Mouse (Mus musculus) neural tube, embryonic 10.5 days (tissue): Measurements from ENCODE around the gene Spire2.
"Not testable (repeated sequence)": the region's sequence is repeated elsewhere in the genome, so short reads cannot be mapped to it uniquely, and the experiment has no call there.

Experiments used
- DNase-seq: peaks from one replicate; pipeline ENCODE4 v3.0.0-alpha.2; 2017; ENCODE audit warnings: low spot score; ENCODE audit errors: extremely low spot score

Gene Spire2

DNA sequence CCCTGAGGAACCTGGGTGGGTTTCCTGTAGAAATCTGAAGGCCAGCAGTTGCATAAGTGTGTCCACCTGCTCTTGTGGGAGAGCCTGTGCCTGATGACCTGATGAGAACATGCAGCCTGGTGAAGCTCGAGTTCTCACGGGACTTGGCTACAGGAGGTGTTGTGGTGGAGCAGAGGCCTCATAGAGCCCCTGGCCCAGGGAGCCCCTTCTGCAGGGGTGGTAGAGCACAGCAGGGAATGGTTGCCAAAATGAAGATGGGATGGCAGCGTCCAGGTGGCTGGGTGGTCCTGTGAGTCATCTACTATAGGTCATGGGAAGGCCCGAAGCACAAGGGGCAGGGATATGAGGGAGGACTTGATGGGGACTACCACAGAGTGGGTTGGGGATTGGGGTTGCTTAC, 49.2 kb downstream of the Spire2 start:
- no peak for DNase-seq

DNA sequence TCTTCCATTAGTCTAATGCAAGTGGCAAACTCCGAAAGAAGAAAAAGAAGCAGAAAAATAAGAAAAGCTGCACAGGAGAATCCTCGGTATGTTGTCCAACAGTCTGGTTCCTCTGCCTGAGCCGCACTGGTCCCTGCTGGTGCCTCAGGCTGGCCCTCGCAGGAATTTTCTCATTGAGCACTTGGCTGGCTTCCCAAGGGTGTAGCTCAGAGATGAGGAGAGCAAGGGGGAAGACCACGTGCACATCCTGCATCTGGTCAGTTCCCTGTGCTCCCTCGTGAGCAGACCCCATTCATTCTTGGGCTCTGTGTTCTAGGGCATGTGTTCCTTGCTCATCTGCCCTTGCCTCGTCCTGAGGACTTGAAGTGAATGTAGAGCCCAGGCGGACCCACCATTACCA, 50.0 kb downstream of the Spire2 start:
- DNase-seq: no peak

DNA sequence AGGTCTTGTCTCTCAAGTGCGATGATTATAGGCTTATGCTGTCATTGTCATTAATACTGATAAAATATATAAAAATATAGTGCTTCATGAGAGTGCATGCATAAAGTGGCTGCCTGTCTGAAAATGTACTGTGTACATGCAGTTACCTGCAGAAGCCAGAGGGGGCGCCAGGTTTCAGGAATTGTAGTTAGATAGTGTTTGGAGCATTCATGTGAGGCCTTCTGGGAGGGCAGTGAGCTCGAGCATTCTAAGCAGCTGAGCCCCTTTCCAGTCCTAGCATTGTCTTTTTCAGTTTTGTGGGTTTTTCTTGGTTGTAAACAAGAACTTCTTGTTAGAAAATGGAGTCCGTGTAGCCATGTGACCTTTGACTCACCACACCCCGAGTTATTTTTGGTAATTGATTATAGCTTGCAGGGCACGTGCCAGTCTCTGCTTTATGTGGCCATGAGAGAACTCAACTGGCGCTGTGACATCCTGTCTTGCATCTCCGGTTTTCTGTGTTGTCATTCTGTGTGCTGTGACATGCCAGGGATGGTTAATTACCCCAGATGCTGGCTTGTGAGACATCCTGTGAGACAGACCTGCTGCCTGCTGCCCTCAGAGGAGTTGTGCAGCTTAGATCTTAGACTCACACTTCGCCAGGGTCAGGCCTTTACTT, 52.5 kb downstream of the Spire2 start:
- DNase-seq: peak; percentile 27

DNA sequence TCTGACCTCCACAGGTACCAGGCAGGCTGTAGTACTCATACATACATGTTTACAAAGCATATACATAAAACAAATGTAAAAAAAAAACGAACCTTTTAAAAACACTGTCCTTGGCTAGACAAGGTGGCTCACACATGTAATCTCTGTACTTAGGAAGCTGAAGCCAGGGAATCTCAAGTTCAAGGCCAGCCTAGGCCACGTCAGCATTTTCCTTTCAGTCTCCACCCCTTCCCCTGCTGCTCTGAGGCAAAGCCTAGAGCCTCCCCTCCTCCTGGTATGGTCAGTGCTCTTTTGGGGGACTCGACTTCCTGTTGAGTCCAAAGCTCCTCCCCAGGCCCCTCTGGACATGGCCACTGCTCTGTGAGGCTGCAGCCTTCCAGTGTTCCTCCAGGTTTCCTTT, 54.5 kb downstream of the Spire2 start:
- DNase-seq: no peak

DNA sequence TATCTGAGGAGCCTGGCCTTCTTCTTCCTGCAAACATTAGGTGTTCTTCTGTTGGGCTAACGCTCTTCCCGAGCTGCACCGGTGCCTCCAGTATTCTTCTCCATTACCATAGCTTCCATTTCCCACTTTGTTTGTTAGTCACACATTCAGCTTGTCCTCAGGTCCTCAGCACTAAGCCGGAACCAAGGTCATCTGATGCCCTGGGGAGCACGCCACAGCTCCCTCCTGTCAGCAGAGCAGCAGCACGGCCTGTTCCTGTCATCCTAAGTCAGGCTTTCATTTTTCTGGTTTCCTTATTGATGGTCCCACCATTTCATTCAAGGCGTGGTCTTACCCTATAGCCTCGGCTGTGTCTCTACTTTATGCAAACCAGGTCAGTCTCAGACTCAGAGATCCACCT, 55.3 kb downstream of the Spire2 start:
- no peak for DNase-seq

DNA sequence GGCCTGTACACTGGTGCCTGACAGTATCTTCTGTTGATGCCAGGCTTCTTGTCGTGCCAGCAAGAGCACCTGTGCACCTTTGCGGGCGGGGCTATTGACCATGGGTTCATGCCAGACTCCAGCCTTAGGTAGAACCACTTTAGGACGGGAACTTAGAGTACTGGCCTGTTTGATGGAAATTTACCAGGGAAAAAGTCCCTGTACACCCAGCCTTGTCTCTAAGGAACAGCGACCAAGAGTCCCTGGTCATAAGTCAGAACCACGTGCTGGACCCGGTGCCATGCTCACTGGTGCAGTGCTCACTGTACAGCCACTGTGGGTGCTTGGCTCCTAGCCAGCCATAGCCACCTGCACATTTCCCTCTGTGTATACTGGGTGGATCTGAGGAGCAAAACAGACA, 56.5 kb downstream of the Spire2 start:
- DNase-seq: no peak

DNA sequence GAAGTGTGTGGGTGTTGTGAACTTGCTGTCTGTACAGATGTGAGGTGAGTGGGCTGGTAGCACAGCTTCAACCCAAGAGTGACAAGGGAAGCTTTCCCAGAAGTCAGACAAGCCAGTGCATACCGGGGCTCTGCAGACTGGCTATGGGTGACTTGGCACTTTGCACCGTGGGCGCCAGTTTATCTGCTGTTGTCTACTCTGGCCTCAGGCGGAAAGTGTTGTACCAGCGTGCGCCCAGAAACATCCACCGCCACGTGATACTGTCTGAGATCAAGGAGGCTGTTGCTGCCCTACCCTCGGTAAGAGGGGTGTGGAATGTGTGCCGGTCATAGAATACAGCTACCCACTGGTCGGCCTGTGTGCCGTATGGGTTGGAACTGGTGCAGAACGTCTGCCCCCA, 65.8 kb downstream of the Spire2 start:
- no peak for DNase-seq

DNA sequence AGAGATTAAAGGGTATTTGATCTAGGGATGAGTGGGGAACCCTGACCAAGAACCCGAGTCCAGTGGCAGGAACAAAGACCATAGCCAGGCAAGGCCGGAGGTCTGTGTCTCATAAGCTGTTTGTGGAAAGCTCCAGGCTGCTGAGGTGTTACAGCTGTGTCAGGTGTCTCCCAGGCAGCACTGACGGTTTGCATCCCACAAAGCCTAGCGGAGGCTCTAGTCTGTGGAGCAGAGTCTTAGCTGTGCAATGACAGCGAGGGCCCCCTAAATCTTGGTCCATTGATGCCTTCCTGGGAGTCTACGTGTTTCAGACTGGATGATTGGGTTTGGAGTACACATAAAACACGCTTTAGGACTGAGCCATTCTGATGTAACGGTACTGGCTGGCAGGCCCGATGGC, 69.4 kb downstream of the Spire2 start:
- no peak for DNase-seq

DNA sequence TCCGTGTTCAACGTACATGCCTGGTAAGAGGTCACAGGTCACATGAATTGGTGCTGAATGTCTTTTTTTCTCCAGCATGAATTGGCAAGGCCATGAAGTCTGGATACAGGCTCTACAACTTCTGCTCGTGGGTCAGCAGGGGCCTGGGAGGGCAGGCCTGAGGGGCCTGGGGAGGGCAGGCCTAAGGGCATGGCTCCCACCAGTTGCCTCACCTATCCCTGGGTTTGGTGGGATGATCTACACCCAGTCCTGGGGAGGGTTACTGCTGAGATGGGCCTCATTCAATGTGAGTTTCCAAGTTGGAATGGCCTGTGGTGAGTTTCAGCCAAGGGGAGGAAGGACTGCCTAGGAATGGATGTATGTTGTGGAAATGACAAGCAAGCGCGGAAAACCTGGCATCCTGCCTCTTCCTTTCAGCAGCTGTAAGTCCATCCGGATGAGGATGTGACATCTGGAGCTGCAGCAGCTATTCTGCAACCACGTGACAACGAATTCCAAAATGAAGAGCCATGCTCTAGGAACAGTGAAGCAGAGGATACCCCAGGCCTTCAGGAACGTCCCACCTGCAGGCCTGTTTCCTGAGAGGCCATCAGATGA, 70.3 kb downstream of the Spire2 start:
- no peak for DNase-seq

DNA sequence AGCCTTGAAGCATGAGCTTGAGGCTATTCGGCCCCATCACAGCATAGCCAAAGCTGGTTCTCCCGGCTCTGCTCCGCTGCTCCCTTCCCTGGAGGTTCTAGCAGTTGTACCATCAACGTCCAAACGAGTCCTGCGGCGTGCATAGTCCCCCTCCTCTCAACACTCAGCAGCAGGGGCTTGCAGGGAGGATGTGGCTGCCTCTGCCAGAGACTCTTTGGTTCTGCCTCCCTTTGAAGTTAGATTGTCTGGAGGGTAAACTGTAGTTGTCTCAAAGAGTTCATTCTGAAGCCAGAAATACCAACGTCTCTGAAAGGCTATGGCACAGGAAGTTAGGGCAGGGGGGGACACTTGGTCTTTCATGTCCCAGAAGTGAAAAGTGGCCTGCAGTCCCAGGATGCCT, 72.0 kb downstream of the Spire2 start:
- no peak for DNase-seq

DNA sequence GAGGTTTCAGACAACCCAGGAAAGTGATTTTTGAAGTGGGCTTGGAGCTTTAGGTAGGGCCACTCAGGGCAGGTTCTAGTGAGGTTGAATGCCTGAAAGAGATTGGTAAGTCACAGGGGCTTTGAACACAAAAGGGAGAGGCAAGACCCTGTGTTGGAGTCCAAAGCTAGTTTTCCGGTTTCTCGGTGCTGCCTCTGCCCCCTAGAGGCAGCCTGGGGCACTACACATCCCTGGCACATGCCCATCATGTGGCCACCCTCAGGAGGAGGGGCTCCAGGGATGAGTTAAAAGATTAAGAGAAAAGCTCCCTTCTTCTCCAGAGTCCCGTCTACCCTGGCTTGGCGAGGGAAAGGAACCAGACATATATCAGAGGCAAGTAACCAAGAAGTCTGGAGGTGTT, 74.3 kb downstream of the Spire2 start, which contains the start of gene Mc1r:
Mc1r (plus strand) TSS at position 322 of the 400 bp plus-strand sequence.
- peak; percentile 73 for DNase-seq

DNA sequence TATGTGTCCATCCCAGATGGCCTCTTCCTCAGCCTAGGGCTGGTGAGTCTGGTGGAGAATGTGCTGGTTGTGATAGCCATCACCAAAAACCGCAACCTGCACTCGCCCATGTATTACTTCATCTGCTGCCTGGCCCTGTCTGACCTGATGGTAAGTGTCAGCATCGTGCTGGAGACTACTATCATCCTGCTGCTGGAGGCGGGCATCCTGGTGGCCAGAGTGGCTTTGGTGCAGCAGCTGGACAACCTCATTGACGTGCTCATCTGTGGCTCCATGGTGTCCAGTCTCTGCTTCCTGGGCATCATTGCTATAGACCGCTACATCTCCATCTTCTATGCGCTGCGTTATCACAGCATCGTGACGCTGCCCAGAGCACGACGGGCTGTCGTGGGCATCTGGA, 75.1 kb downstream of the Spire2 start:
- DNase-seq: no peak

DNA sequence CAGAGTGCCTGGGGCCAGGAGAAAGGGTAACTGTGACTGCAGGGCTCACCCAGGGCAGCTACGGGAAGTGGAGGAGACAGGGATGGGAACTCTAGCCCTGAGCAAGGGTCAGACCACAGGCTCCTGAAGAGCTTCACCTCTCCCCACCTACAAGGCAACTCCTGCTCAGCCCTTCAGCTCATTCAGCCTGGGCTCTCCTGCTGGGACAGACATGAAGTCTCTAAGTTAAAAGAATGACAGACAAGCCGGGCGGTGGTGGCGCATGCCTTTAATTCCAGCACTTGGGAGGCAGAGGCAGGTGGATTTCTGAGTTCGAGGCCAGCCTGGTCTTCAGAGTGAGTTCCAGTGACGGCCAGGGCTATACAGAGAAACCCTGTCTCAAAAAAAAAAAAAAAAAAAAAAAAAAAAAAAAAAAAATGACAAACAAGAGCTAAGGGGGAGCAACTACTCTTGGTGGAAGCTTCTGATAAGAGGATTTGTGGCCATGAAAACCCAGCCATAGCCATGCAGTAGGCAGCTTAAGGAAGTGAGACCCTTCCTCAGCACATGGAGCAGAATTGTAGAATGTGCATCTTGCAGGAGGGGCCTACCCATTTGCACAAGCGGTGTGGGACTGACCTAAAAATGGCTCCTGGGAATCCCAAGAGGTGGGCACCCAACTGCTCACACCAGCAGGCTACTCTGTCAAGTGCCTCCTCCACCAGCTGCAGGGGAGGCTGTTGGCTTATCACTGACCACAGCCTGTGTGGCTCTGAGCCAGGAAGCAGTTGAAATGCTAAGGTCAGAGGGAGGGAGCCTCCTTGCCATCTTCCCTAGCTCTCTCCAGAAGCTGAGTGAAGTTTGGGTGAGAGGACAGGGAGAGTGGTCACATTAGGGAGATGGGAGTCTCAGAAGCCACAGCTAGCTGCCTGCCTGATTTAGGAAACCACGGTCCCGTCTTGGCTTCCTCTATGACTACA, 76.4 kb downstream of the Spire2 start:
- DNase-seq: no peak

DNA sequence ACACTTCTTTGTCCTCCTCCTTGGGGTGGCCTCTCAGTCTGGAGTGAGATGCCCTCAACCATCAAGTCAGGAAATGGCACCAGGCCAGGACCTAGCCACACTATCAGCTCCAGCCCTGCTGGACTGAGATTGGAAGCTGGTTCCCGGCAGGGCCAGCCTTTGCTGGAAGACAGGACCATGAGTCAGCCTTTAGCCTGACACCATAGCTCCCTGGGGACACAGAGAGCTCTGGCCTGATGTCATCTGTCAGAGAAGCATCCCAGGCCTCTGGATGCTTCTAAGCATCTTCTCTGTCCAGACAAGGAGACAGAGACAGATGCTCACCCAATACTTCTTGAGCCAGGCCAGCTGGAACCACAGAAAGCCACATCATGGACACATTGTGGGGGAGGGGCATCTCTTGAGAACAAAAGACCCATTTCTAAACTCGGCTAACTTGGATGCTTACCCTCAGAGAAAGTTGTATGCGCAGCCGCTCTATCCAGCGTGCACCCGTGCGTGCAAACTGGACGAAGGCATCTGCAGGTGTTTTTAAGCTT, 77.6 kb downstream of the Spire2 start:
- DNase-seq: peak; percentile 39

DNA sequence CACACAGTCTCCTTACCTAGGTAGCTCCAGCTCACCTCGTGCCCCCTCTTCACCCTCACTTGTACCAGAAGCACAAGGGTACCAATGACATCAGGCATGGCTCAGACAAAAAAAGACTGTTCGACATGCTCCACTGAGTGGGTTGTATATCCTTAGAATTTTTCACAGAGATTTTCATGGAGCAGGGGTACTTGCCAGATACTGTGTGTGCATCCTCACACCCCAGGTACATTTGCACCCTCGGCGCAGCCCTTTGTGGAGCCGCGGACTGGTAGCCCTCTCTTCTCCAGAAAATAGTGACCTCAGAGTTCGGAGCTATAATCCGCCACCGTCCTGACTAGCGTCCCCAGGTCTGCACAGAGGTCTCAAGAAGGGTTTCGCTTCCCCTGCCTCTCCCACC, 78.3 kb downstream of the Spire2 start:
- DNase-seq: no peak

DNA sequence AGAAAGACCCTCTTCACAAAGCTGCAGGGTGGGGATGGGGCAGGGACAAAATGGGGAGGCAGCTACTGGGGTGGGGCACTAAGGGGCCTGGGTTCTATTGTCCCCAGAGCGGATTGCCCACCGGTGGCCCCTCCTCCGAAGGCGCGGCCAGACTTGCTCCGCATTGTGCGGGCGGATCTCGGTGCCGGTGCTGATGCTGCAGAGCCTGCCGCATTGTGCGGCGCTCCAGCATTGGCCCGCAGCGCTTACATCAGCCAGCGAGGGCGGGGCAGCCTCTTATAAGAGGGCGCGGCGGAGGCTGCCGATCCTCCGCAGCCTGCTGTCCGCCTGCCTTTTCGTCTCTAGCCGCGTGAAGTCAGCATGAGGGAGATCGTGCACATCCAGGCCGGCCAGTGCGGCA, 78.7 kb downstream of the Spire2 start, which contains the start of gene Tubb3:
Tubb3 (plus strand) TSS at position 179 of the 400 bp plus-strand sequence.
- peak; percentile 72 for DNase-seq

DNA sequence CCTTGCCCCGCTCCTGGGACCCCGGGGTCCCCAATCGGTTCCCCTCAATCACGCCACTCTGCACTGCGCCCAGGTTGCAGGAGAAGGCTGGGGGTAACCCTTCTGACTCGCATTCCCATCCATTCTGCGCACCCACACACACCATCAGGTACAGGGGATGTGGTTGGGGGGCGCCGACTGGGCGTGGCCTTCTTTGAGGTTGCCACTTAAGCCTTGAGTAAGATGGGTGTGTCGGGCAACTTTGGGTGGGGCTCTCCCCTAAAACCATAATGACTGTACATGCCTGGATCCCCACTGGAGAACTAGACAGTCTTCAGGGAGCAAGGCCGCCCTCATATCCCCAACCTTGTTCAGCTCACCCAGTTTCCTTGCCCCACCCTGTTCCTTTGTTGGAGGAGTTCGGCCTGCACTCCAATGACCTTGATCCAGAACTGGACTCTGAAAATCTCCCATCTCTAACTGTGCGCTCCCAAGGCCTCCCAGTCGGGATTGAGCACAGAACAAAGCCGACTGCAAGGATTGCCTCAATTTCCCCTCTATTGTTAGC, 79.3 kb downstream of the Spire2 start:
- no peak for DNase-seq

DNA sequence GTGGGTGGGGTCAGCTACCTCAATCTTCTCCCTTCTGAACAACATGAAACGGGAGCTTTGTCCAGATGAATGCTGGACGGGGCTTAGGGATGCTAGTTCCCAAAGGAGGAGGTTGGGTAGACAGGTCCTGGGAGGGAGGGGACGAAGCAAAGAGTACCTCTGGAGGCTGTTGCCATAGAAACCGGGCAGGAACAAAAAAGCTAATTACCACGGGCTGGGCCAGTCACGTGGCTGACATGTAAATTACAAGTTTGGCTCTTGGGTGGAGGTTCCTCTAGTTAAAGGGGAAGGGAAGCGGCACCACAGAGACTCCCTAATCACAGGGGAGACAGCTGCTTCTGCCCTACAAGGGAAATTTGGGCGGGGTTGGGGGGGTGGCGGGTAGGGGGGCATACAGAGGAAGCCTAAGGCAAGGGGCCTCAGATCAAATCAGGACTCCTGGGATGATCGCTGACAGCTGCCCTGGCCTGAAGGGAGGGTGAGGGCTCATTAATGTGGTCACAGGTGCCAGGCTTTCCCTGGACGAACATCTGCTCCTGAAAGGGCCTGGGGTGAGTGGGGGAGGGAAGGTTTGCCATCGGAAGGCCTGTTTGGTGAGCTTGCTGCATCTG, 80.2 kb downstream of the Spire2 start:
- DNase-seq: peak; percentile 56

DNA sequence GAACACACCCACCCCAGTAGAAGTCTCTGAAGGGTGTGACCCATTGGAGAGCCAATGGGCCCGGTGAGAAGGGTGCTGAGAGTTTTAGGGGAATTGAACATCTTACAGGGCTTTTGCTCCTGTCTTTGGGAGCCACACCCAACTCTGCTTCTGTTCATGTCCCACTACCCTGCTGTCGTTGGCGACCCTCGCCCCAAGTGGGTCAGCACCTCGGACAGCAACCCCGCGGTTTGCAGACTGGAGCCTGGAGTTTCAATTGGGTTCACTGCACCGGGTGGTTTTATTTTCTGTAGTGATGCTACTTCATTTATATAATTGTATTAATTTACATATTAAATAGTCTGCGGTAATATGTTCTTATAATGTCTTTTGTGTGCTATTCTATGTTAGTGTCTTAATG, 81.7 kb downstream of the Spire2 start:
- peak; percentile 58 for DNase-seq

DNA sequence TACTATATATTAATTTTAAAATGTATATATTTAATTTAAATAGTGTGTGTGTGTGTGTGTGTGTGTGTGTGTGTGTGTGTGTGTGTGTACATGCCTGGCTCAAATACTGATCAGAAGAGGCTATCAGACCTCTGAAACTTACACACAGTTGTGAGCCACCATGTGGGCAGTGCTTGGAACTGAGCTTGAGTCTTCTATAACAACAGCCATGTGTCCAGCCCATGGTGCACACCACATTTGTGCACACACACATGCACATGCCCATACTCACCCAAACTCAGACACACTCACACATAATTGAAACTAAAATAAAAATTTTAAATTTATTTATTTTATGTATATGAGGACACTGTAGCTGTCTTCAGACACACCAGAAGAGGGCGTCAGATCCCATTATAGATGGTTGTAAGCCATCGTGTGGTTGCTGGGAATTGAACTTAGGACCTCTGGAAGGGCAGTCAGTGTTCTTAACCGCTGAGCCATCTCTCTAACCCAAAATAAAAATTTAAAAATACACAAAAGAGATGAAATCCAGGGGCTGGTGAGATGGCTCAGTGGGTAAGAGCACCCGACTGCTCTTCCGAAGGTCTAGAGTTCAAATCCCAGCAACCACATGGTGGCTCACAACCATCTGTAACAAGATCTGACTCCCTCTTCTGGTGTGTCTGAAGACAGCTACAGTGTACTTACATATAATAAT, 82.6 kb downstream of the Spire2 start:
- DNase-seq: not testable (repeated sequence)
